Mouse (Mus musculus) myocyte (in vitro differentiated cells): ENCODE data around the gene Nxph1. TPM values are rescaled to one million over a fixed set of nuclear protein-coding genes. Genes with fewer than 3 reads are reported as not detected.

Source experiments
- H3K27me3 ChIP-seq: one replicate; pipeline ENCODE4 v1.6.1; 2011; ENCODE audit not compliant: control insufficient read depth, insufficient read depth, insufficient read length
- H3K36me3 ChIP-seq: one replicate; pipeline ENCODE4 v1.6.1; 2011; ENCODE audit not compliant: control insufficient read depth, insufficient read depth
- H3K4me2 ChIP-seq: one replicate; pipeline ENCODE4 v1.6.1; 2011; ENCODE audit warnings: low read depth, control low read depth
- H3K4me3 ChIP-seq: one replicate; pipeline ENCODE4 v1.5.1; 2011; ENCODE audit warnings: mild to moderate bottlenecking, control low read depth, moderate library complexity
- H3K79me2 ChIP-seq: one replicate; pipeline ENCODE4 v1.6.1; 2011; ENCODE audit not compliant: control insufficient read depth, insufficient read depth
- H3ac ChIP-seq: one replicate; pipeline ENCODE4 v1.6.1; 2011; ENCODE audit not compliant: control insufficient read depth, insufficient read length
- CEBPB ChIP-seq: IDR thresholded peaks from 2 replicates; pipeline ENCODE4 v1.6.1; 2011; ENCODE audit warnings: mild to moderate bottlenecking, moderate library complexity; ENCODE audit not compliant: poor library complexity, insufficient read depth, severe bottlenecking
- E2F4 ChIP-seq: IDR thresholded peaks from one replicate; pipeline ENCODE4 v1.6.1; 2011; ENCODE audit warnings: mild to moderate bottlenecking, control low read depth, moderate library complexity; ENCODE audit not compliant: insufficient read depth
- MAX ChIP-seq: IDR thresholded peaks from one replicate; pipeline ENCODE4 v1.6.1; 2011; ENCODE audit warnings: low read depth, mild to moderate bottlenecking, control low read depth
- MYOD1 ChIP-seq, 3 experiments: IDR thresholded peaks; one replicate each; pipeline ENCODE4 v1.6.1; 2011; ENCODE audit warnings: control low read depth in 2 of 3, low read depth in 2 of 3, mild to moderate bottlenecking in 2 of 3, moderate library complexity in 1 of 3; ENCODE audit not compliant: insufficient read length in 2 of 3, control insufficient read depth in 1 of 3
- MYOG ChIP-seq, 3 experiments: IDR thresholded peaks; one replicate each; pipeline ENCODE4 v1.6.1; 2011; ENCODE audit warnings: control low read depth in 2 of 3, low read depth in 2 of 3, mild to moderate bottlenecking in 2 of 3; ENCODE audit not compliant: insufficient read length in 2 of 3, control insufficient read depth in 1 of 3, insufficient read depth in 1 of 3
- POLR2A ChIP-seq: IDR thresholded peaks from one replicate; pipeline ENCODE4 v1.6.1; 2011; ENCODE audit warnings: low read depth, mild to moderate bottlenecking, control low read depth, moderate library complexity; ENCODE audit not compliant: insufficient read length
- POLR2AphosphoS2 ChIP-seq: IDR thresholded peaks from one replicate; pipeline ENCODE4 v1.6.1; 2011; ENCODE audit warnings: low read depth, control low read depth; ENCODE audit not compliant: insufficient read length
- REST ChIP-seq: IDR thresholded peaks from one replicate; pipeline ENCODE4 v1.6.1; 2011; ENCODE audit warnings: mild to moderate bottlenecking, control low read depth, moderate library complexity; ENCODE audit not compliant: insufficient read depth, insufficient read length
- SRF ChIP-seq: IDR thresholded peaks from one replicate; pipeline ENCODE4 v1.6.1; 2011; ENCODE audit warnings: low read depth; ENCODE audit not compliant: control insufficient read depth, insufficient read length
- TCF12 ChIP-seq: IDR thresholded peaks from one replicate; pipeline ENCODE4 v1.6.1; 2011; ENCODE audit warnings: mild to moderate bottlenecking, control low read depth; ENCODE audit not compliant: poor library complexity, insufficient read depth, severe bottlenecking
- TCF3 ChIP-seq: IDR thresholded peaks from one replicate; pipeline ENCODE4 v1.6.1; 2011; ENCODE audit warnings: low read depth, control low read depth; ENCODE audit not compliant: insufficient read length
- USF1 ChIP-seq: IDR thresholded peaks from one replicate; pipeline ENCODE4 v1.6.1; 2011; ENCODE audit warnings: low read depth, mild to moderate bottlenecking, control low read depth, moderate library complexity
- polyA plus RNA-seq: library from polyadenylated mRNA; unstranded; fragments of >200 nt; fragmentation: generic; extraction: Trizol; gene quantifications from one replicate; pipeline ENCODE4 v1.2.1, GENCODE M21; 2012; ENCODE audit warnings: missing spikeins

The Nxph1 gene
- polyA plus RNA-seq, 1 experiment, result not detected

DNA sequence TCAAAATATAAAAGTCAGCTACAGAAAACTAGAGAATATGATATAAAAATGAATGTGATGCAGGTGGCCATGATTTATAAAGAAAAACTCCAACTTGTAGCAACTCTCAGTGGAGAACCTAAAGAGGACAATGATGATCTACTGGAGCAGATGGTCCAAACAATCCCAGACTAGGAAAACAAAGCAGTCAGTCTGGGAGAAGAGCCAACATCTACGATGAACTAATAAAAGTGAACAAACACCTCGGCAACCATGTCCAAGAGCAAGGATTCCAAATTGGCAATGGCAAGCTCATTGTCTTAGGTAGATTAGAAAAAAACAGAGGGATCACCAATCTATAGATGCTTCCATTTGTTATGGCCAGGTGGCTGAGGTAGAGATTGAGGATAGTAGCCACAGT, 211.0 kb downstream of the Nxph1 start:
- no peaks in the 10 kb centered on the region for H3K79me2 ChIP-seq
- no peak overlapping the region for H3ac ChIP-seq
- H3K4me3 ChIP-seq, result no peak overlapping the region
- H3K36me3 ChIP-seq, result no peaks in the 10 kb centered on the region
- no peak for TF ChIP-seq E2F4
- no peak for TF ChIP-seq MAX
- no peak for TF ChIP-seq MYOG (IDR thresholded peaks at IDR 0.05; ENCODE audit: control insufficient read depth in 1 of 3, insufficient read depth in 1 of 3, insufficient read length in 2 of 3, low read depth in 2 of 3)
- no peak for TF ChIP-seq SRF
- TF ChIP-seq TCF12, result no peak
- no peak for TF ChIP-seq USF1
- TF ChIP-seq REST, result no peak
- no peak for TF ChIP-seq POLR2AphosphoS2
- TF ChIP-seq TCF3, result no peak
- no peak for TF ChIP-seq POLR2A
- TF ChIP-seq MYOD1 (IDR thresholded peaks at IDR 0.05; ENCODE audit: control insufficient read depth in 1 of 3, insufficient read length in 2 of 3, low read depth in 2 of 3), result no peak
- no peak for TF ChIP-seq CEBPB
- H3K4me2 ChIP-seq, result no peak overlapping the region
- no peaks in the 10 kb centered on the region for H3K27me3 ChIP-seq

DNA sequence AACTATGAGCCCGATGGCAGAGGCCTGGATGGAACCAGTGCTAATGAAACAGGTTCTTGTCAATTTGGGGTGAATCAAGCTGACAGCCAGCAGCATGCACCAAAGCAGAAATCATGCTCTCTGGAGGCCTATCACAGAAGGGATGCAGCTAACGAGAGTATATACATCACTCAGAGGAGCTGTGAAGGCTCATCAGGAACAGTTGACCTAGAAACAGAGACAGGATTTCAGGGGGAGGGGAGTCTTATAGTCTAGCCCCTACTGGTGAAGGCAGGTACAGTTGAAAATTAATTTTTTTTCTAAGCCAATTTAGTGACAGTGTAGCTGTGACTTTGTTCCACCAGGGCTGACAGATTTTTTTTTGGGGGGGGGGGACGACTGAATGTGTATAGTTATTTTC, 234.2 kb downstream of the Nxph1 start:
- Histone ChIP-seq H3K4me3 (no peak overlapping the region), H3K36me3 (no peaks in the 10 kb centered on the region), H3K4me2 (no peak overlapping the region), H3K27me3 (no peaks in the 10 kb centered on the region), H3K79me2 (no peaks in the 10 kb centered on the region), H3ac (no peak overlapping the region)
- TF ChIP-seq CEBPB (no peak), E2F4 (no peak), MYOG (IDR thresholded peaks at IDR 0.05; ENCODE audit: control insufficient read depth in 1 of 3, insufficient read depth in 1 of 3, insufficient read length in 2 of 3, low read depth in 2 of 3) (no peak), POLR2AphosphoS2 (no peak), MAX (no peak), TCF12 (no peak), TCF3 (no peak), SRF (no peak), MYOD1 (IDR thresholded peaks at IDR 0.05; ENCODE audit: control insufficient read depth in 1 of 3, insufficient read length in 2 of 3, low read depth in 2 of 3) (no peak), POLR2A (no peak), REST (no peak), USF1 (no peak)

DNA sequence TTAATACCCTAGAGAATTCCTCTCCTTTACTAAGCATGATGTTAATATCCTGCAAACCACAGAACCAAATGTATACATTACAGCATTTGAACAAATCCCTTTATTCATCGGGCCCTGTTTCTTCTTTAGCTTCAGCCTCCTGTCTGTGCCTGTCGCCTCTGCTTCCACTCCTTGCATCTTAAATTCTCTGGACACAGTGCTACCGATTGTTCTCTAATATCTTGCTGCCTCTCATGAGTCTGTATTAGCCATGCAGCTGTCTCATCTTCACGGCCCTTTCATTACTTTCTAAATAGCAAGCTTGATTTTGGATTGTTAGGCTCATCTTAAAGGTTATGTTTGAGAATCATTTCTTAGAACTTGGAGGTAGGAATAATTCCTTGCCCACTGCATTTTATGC, 262.5 kb downstream of the Nxph1 start:
- no peak overlapping the region for H3K4me3 ChIP-seq
- no peaks in the 10 kb centered on the region for H3K36me3 ChIP-seq
- no peaks in the 10 kb centered on the region for H3K27me3 ChIP-seq
- no peaks in the 10 kb centered on the region for H3K79me2 ChIP-seq
- H3K4me2 ChIP-seq, result no peak overlapping the region
- TF ChIP-seq USF1 (no peak), POLR2AphosphoS2 (no peak), CEBPB (no peak), TCF3 (no peak), POLR2A (no peak), SRF (no peak), REST (no peak), TCF12 (no peak)
- no peak overlapping the region for H3ac ChIP-seq

DNA sequence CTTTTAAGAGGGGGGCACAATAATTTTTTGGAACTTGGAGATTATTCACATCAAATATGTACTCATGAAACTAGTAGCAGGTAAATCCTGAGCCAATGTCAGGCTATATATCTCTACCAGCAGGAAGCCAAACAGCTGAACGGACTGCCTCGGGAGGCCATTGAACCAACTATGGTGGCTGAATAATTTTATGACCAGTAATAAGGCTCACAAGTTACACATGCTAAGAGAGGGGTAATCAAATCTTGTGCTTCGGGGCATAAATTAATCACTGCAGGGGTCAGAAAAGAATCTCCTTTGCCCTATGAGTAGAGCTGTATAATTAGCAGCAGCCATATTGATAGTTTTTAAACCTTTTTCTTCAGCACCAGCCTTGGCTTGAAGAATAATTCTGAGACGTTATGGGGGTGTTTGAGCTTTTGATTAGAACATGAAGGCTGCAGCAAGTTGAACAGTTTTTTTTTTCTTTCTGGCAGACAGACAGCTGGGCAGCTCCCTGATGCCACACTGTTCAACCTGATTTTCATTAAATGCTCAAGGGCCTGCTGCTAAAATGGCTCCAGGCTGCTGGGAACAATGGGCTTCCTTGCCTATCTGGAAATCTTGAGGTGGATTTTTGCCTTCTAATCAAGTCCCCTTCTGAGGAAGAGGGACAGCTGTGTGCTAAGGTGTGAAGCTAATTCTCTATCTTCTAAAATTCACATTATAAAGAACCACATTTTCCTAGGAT, 272.7 kb downstream of the Nxph1 start:
- Histone ChIP-seq H3K36me3 (no peaks in the 10 kb centered on the region), H3ac (no peak overlapping the region), H3K79me2 (no peaks in the 10 kb centered on the region), H3K4me3 (no peak overlapping the region), H3K27me3 (no peaks in the 10 kb centered on the region), H3K4me2 (no peak overlapping the region)
- TF ChIP-seq TCF3 (no peak), POLR2A (no peak), MYOG (IDR thresholded peaks at IDR 0.05; ENCODE audit: control insufficient read depth in 1 of 3, insufficient read depth in 1 of 3, insufficient read length in 2 of 3, low read depth in 2 of 3) (no peak), CEBPB (no peak), REST (no peak), E2F4 (no peak), SRF (no peak), POLR2AphosphoS2 (no peak), USF1 (no peak), TCF12 (no peak), MAX (no peak), MYOD1 (IDR thresholded peaks at IDR 0.05; ENCODE audit: control insufficient read depth in 1 of 3, insufficient read length in 2 of 3, low read depth in 2 of 3) (no peak)
